Mouse (Mus musculus) spleen, adult 2 months (tissue): Measurements from ENCODE around the gene Zfp1.

Source experiments
- CTCF ChIP-seq: fragments of 200-500 bp; IDR thresholded peaks from 2 replicates; pipeline ENCODE4 v1.5.1; 2011; ENCODE audit warnings: mild to moderate bottlenecking, inconsistent platforms; ENCODE audit not compliant: insufficient read depth, insufficient read length, insufficient replicate concordance; ENCODE audit errors: extremely low read depth
- POLR2A ChIP-seq: fragments of 200-500 bp; IDR thresholded peaks from 2 replicates; pipeline ENCODE4 v1.6.1; 2011; ENCODE audit warnings: low read depth, low read length, inconsistent platforms

GRCm38 (mm10) chr8:111705699-111706098 lies 62.5 kb downstream of the Zfp1 start:
- TF ChIP-seq CTCF (no peak), POLR2A (no peak)
